Mouse (Mus musculus) left cerebral cortex, adult 8-10 months (tissue): ENCODE data around the gene Mroh2a. TPM values are rescaled to one million over a fixed set of nuclear protein-coding genes. Genes with fewer than 3 reads are reported as not detected.

Experiments
- DNase-seq, 2 experiments: peaks; one replicate each; pipeline ENCODE4 v3.0.0; 2022; ENCODE audit warnings: low spot score in 2 of 2
- total RNA-seq, 4 experiments: library from RNA; stranded (reverse); gene quantifications; 2 replicates each; pipeline ENCODE4 v1.2.4; 2022

Gene Mroh2a
- total RNA-seq, 4 experiments from 2014 or later = 0.07 to 0.40 (median 0.18) TPM; not detected in 1

- DNase-seq = no peak
These were observed 32.3 kb downstream of the Mroh2a start for GRCm38 (mm10) chr1:88258881-88259642.

- no peak for DNase-seq
These were observed 32.8 kb downstream of the Mroh2a start for GRCm38 (mm10) chr1:88259643-88260024.

GRCm38 (mm10) chr1:88260114-88260513, 33.3 kb downstream of the Mroh2a start:
- DNase-seq = no peak

DNA sequence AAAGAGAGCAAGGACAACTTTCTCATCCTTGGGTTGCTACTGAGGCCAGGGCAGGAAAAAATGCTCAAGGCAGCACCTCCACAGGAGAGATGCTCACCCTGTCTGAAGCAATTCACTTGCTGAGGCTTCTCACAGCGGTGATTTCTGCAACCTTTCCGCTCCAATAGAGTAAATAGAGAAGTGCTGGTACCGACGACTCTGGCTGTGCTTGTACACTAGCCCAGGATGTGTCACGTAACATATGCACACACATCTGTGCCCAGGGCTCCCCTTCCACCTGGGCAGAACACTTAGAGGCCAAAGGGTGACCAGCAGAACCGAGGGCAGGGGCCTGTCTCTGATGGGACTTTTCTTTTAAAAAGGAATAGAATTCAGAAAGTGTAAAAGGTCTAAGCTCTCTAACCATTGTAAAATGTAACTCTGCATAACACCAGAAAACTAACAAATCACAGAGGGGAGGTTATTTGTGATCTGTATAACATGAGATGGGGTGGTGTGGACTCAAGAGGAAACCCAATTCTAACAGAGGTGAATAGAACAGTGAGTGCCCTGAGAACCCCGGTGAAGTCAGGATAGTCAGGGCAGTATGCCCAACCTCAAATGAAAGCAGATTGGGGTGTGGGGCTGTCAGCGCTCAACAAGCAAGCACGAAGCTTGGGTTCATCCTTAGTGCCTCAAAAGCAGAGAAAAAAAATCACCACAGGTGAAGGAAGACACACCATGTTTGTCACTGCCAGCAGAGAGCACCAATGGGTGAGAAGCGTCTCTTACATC, 34.0 kb downstream of the Mroh2a start:
- DNase-seq = no peak

- DNase-seq = no peak
These were observed 34.9 kb downstream of the Mroh2a start for GRCm38 (mm10) chr1:88261706-88262105.

DNA sequence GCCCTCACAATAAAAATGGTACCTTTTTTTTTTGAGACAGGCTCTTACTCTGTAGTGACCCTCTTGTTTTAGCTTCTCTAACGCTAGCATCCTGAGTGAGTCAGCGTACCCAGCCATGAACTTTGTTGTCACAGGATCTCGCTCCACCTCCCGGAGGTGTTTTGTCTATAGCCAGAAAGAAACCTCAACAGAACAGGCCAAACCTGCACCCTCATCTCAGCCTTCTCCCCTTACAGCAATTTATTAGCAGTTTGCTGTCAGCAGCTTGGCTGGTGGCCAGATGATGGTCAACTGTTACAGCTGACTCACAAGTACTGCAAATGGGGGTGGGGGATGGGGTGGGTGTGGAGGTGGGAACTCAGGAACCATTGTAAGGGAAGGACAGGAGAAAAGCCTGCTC, 35.5 kb downstream of the Mroh2a start:
- no peak for DNase-seq

DNA sequence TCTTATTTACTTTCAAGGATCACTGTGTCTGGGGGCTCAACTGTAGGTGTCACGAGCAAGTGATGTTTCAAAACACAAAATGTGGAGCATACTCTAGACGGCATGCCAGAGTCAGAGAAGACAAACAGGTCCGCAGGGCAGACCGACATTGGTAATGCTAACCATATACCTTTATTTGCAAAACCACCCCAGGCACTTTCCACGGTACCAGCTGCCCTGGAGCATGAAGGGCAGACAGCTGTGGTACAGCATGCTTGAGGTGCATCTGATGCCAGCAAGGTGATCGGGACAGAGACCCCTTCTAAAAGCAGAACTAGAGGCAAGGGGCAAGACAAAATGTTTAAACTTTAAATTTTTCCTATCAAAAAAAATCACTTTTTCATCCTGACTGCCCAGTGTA, 36.2 kb downstream of the Mroh2a start:
- DNase-seq = no peak

DNA sequence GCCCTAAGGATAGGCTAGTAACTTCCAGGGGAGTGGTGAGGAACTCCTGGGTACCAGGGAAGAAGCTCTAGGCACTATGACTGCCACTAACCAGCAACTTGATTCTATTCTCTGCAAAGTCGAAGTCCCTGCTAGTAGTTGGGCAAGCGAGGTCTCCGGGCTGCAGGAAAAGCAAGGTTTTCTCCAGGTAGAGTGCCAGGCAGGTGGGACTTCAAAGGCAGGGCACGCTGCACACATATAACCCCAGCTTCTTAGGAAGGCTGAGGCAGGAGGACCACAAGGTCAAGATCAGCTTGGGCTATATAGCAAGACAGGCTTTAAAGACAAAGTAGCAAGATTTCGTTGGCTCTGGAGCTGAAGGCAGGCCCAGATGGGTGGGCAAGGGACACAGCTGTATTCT, 37.0 kb downstream of the Mroh2a start:
- DNase-seq = no peak

DNA sequence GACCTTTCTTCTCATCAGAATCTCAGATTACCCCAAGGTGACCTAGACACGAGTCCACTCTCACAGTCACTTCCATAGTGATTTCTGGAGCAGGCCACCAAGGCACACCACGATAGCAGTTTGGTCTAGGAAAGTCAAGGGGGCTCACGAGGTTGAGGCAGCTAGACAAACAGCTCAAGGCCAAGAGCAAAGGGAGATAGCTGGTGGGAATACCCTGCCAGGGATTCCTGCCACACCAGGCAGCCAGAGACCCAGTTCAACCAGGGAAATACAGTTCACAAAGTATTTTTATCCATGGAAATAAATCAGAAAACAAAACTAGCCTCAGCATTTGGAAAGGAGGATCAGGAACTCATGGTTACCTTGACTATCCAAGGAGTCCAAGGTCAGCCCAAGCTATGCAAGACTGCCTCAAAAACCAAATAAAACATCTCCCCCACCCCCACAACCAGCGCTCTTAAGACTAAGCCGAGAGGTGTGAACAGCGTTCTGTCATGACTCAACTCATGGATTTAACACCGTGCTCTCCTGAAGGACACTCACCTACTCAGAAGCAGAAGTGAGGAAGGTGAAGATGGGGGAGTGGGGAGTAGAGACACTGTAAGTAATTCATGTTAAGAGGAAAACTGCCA, 37.6 kb downstream of the Mroh2a start:
- DNase-seq = no peak

- no peak for DNase-seq
These were observed 38.1 kb downstream of the Mroh2a start for GRCm38 (mm10) chr1:88264869-88265240.

DNA sequence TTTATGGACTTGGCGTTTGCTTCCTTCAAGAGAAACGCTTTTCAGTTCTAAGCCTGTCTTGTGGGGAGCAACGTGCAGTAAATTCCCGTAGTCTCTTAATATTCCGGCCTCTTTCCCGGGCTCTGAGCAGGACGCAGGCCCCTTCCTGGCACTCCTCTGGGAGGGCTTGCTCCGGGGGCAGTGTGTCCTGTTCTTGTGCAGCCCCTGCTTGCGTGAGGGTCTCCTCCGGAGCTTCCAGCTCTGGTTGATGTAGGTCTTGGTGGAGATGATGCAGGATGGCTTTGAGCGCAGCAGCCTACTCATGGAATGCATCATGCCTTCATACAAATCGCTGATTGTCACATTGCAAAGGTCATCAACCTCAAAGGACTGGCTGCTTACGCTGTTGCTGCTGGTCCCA, 39.3 kb downstream of the Mroh2a start:
- DNase-seq = no peak

- no peak for DNase-seq
These were observed 40.7 kb downstream of the Mroh2a start for GRCm38 (mm10) chr1:88267489-88267888.

DNA sequence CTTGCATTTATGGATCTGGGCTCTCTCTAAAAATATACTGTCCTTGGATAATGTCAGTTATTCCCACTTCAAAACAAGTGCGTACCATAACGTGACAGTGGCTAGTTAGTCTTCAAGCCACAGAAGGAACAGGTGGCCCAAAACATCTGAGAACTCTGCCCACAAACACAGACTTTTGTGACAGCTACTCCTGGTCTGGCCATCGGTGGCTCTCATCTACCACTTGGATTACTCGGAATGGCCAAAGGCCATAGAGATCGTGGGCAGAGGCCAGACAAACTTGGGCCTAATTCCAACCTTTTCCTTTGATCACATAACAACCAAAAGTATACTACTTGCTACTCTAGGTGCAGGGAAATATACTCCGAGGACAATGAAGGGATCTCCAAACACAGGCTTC, 41.3 kb downstream of the Mroh2a start:
- no peak for DNase-seq

- no peak for DNase-seq
These were observed 42.9 kb downstream of the Mroh2a start for GRCm38 (mm10) chr1:88269539-88270309.

GRCm38 (mm10) chr1:88272851-88273250, 46.1 kb downstream of the Mroh2a start:
- DNase-seq = no peak

DNA sequence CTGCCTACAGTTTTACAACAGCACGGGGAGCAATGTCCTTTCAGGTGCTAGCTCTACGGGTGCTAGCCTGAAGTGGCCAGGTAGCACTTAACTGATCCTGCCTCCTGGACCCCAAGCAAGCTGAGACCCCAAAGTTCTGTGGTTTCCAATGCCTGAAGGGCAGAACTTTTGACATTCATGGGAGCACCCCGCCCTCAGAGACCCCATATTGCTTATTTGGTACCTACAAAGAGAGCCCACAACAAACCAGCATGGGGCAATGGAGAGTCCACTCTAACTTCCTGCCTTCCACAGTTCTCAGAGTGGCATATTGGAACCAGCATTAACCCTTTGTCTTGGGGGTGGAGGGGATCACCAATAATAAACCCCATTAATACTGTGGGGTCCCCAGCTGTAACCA, 46.5 kb downstream of the Mroh2a start:
- no peak for DNase-seq

- no peak for DNase-seq
These were observed 47.0 kb downstream of the Mroh2a start for GRCm38 (mm10) chr1:88273832-88274231.

DNA sequence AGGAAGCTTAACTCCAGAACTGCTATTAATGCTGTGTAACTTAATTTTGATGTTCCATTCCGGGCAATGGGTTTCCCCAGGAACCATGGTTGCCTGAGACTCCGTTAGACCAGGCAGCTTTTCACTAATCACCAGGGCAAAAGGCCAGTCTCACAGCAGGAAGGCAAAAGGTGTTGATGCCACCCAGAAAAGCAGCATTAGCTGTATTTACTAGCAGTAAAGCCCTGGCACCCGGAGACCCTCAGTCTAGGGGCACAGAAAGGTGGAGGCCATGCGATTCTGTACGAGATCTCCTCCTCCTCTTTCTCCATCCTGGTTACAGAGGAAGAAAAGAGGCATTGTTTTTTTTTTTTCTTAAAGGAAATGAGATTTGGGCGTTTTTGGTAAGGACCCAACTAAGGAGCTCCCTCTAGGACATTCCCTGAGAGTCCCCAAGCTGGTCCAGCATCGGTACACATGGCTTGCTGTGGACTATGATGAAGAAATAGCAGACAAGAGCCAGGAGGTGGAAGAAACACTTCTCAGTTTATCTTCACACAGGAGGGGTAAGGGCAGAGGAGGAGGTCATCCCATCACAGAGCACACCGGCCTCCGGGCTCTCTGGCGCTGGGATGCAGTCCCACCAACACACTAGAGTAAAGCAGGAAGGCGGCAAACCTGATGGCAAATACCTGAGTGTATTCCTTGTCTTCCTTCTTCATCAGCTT, 47.7 kb downstream of the Mroh2a start:
- peak in 1 of 2 experiments; percentile 9 for DNase-seq

GRCm38 (mm10) chr1:88275078-88275680, 48.4 kb downstream of the Mroh2a start:
- DNase-seq = no peak

DNA sequence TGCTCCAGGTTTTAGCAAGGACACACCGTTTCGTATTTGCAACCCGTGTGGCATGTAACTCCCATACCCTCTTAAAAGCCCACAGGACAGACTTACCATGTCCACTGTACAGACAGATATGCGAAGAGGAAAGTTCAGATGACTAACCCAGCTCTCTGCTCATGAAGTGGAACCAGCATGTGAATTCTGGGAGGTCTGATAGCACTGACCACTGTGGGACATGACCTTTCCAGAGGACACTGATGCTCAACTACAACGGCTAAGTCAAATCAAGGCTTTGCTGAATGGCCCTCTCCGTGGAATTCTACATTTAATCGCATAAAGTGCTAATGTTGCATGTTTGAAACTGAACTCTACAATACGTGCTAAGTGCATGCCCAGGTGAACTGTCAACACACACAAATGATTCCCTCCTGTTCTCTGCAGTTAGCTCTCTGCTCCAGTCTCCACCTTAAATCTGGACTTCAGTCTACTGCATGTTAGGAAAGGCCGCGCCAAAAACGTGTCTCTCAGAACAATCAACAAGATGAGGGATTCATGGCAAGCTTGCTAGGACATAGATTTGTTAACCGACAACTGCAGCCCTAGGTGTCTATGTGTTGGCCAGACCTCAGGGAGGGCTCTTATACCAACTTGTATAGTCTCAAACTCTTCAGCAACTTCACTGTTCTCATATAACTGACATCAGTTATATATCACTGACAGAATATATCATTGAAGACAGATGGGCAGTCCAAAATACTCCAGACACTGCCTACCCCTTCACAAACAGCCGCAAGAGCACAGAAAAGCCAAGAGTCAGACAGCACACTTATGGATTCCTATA, 49.1 kb downstream of the Mroh2a start:
- DNase-seq = peak in 1 of 2 experiments; percentile 22
